Mouse (Mus musculus): ENCODE measurements around the gene Col2a1.

The Col2a1 gene

DNA sequence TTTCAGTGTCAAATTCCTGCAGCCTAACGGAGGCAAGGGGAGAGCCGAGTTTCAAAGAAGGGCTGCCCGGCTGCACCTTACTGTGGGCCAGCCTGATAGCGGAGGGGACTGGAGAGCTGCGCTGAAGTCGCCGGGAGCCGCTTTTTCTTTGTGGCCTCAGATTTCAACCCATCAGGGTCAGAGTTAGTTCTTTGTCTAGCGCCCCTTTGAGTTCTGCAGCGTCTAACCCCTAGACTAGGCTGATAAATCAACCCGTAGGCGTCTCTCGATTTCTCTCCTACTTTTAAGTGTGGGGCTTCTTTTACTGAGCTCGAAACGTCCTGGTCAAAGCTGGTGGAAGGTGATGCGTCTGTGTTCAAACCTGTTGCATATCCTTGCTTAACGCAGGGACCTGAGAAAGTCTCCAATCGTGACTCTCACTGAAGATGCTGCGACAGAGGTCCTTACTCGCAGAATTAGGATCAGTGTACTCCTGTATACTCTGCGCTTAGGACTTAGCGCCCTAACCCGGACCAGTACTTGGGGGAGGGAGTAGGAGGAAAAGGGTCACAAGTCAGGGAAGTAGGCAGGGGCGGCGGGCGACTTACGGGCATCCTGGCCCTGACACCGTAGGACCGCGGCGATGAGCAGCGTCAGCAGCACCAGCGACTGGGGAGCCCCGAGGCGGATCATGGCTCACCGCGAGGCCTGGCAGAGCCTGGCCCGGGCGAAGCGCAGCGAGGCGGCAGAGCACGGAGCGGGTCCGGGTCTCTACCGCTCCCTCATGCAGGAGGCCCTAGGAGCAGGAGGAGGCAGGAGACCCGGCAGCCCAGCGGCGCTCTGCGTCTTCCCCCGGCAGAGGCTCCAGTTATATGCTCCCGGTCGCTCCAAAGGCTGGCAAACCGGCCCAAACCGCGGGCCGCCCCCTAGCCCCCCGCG, at the start of gene Col2a1:
Gene Col2a1 (minus strand): TSS at position 874 of the 918 bp plus-strand sequence.
- DNase-seq, result peak in 1 of 2 experiments; percentile 25

DNA sequence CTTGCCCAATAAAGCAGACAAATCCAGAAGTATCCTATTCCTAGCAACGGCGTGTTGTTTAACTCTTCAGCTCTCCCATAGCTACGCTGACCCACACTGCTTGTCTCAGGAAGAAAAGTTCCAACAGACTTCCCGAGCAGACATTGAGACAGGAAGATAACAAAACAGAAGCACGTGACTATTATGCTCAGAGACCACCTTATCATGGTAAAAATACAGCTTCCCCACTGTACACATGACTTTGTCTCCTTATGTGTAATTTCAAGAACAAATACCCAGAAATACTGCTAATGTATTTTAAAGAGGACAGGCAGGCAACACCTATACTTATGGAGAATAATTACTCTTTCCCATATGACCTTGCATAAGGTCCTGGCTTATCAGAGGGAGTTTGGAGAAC, 47.2 kb upstream of the Col2a1 start:
- no peak for DNase-seq

DNA sequence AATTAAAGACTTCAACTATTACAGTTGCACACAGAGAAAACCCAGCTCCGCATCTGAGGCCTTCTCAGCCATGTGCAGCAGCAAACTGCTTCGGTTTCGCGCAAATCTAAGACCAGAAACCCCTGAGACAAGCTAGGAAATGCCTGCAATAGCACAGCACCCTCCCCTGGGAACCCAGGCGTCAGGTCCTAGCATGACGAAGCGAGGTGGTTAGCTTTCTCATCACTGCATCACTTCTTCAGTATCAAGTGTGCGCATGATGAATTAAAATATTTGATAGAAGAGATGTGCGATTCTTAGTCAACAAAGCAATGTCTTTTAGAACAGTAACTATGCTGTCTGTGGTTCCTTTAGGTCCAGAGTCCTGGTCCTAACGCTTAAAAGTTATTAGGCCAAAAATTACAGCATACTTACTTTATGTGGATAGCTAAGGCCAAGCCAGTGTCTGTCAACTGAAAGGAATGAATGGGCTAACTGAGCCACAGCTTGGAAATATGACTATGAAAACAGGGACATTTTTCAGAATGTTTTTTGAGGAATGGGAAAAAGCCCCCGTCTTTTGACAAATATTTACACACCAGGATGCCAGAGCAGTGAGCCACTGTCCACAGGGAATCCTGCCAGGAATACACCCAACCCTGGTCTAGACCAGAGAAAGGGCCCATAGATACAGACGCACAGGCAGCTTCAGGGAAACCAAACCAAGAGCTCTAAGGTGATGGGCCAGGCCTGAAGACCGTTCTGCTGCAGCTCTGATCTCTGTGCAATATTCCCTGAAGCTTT, 44.6 kb upstream of the Col2a1 start:
- no peak for DNase-seq

DNA sequence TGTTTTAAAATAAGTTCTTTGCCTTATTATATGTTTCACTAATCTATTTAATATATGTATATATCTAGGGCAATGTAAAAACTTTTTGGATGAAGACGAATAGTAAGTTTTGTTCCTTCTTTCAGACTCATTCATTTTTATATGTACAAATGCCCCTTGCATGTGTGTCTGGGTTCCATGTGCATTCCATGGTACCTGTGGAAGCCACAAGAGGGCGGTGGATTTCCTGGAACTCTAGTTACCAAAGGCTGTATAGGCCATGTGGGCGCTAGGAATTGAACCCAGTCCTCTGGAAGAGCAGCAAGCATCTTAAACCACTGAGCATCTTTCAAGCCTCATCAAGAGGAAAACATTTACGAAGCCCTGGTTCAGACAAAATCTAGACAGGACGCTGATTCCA, 39.9 kb upstream of the Col2a1 start:
- no peak for DNase-seq

DNA sequence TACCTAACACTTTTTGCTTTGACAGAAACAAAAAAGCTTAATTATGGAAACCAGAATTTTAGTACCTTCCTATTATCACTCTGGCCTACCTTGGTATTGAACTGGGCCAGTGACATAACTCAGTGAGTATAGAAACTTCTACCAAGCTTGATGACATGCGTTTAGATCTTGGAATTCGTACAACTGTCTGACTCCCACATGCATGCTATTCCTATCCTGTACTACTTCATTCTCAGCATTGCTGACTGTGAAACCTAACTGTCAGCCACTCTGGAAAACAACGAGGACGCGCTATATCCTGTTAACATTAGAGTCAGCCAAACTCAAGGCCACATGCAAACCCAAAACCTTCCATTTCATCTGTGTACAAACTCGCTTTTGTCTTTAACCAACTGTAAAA, 39.5 kb upstream of the Col2a1 start:
- DNase-seq, result no peak

DNA sequence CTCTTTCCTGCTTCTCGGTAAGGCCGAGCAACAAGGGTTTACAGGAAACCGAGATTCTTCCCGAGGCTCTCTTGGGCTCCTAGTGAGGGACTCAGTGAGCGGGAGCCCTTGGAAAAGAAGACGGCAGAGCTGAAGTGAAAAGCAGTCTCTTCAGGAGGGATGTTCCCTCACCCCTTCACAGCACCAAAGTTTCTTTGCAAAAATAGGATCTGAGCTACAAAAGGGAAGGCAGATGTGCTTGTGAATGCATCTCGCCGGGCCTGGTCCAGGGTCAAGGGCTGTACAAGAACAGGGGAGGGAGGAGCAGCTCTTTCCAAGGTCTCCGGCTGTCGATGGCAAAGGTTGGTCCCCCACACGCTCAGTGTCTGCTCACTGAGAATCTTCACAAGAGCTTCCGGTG, 38.0 kb upstream of the Col2a1 start:
- DNase-seq, result no peak

DNA sequence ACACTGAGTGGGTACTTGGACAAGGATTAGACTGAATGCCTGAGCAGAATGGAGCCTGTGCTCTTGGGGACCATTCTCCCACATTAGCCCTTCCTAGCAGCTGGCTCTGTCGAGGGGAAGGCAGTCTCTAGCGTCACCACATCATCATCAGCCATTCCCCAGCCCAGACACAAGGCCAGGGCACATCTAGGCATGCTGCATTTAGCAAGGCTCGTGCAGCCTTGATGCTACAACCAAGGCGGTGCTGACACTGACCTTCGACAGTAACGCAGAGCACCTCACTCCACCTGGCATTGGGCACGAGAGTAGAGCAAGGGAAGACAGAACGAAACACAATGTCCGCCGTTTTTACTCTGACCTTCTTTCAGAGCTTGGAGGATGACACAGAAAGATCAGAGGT, 35.2 kb upstream of the Col2a1 start:
- DNase-seq, result no peak

DNA sequence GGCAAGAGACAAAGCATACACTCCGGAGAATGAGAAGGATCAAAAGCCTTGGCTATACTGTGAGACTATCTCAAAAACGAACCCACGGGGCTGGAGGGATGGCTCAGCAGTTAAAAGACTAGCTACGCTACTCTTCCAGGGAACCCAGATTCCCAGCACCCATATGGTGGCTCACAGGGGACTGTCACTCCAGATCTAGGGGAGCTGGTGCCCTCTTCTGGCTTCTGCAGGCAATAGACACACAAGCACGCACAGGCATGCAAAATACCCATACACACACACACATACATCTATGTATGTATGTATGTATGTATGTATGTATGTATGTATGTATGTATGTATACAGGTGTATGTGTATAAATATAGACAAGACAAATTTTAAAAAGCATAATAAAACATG, 32.1 kb upstream of the Col2a1 start:
- no peak for DNase-seq

DNA sequence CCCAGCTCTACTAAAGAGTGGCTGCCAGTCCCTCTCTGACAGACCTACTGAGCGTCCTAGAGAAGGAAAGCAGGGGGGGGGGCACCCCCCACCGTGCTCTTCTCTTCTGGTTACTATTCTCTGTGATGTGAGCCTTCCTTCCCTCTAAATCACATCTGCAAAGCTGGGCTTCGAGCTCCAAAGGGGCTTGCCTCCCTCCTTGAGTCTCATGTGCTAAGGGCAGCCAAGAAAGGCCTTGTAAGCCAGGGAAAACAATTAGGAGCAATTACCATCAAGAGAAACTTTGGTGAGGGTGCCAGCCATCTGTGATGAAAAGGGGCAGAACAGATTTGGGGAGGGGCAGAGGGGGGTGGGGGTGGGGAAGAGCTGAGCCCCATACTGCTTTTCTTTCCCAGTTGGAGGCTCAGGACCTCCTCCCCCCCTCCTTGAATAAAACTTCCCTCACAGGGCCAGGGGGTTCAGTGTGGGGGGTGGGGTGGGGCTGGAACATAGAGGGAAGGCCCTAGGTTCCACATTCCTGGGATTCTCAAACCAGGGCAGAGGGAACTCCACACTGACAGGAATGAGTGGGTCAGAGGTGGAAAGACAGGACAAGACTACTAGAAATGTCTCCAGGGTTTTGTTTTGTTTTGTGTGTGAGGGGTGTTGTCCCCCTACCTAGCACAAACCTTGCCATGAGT, 30.7 kb upstream of the Col2a1 start:
- DNase-seq, result no peak

DNA sequence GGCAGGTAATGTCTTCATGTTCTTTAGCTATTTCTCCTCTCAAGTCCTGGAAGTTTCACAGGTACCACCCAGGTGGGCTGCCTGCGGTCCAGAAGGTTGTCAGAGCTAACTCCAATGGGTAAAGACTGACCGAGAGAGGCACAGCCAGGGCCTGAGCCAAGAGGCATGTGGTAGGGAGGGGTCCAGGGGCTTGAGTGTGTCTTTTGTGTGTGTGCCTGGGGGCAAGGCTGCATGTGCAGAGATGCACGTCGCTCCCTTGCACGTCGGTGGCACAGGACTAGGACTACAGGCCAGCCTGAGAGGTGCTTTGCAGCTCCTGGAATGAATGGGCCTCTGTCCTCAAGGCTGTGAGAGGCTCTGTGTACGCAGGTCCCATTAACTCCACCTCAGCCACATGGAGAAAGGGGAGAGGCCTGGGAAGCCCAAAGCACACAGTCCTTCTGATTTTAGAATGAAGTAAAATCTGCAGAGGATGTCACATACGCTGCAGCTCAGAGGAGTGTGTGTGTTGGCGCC, 28.8 kb upstream of the Col2a1 start:
- DNase-seq, result no peak

DNA sequence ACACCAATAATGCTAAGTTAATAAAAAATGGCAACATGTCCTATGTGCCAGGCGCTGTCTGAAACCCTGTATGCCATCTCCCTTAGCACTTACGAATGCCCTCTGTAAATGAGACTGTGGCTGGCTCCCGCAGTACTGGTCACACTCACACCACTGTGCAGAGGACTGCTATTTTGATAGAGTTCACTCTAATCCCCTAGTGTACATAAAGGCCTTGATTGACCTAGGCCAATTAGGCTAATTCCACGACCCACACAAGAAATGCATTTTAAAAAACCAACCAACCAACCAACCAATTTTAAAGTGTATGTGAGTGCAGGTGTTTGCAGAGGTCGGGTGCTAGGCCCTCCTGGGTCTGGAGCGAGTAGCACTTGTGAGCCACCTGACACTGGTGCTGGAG, 25.3 kb upstream of the Col2a1 start:
- no peak for DNase-seq

DNA sequence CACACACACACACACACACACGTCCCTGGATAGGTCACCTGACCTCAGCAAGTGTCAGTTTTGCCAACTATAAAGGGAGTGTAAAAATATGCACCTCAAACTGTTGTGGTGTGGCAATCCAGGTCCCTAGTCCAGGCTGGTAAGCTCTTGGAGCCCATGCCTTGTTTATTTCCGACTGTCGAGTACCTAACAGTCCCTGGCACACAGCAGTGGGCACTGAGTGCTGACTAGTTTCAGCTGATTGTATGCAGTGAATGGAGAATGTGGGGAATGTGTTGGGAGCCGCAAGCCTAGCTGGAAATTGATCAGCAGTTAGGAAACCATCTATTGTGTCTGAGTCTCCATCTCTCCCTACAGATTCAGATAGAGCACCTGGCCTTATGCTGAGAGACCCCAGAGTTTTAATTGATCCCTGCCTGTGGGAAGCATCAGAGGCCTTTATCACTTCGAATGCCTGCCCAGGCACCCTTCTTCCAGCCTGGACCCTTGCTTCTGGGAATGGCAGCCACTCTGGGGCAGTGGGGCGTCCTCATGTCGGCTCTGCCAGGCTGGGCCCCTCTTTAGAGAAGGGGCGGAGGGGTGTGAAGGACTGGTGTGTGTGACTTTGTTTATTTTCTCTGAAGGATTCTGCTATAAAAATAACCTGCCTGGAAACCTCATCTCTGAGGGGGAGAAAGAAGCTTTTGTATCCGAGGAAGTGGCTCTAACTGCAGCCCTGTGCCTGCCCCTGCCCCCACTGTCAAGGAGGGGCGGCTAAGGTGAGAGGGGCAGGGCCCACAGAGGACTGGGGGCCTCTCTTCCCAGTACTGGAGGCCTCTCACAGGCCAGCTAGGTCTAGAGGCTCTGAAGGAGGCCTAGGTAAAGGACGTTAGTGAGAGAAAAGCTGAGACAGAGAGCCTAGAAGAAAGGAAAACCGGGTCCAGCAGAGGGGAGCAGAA, 22.7 kb upstream of the Col2a1 start:
- DNase-seq, result no peak

DNA sequence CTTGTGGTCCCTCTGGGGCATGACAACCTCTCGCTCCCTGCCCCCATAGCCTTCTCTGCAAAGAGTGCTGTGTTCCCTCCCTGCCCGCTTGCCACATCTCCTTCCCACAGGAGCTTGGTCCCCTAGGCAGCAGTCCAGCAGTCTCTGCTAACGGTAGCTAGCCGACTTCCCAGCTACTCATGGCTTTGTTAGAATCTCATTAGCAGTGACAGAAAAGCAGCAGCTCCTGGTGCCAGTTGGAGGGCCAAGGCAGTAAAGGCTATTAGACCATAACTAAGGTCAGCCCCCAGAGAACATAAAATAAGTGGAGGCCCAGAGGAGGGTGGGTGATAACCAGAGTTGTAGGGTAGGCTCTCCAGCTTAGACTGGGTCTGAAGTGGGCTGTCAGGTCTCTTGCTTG, 21.1 kb upstream of the Col2a1 start:
- no peak for DNase-seq

DNA sequence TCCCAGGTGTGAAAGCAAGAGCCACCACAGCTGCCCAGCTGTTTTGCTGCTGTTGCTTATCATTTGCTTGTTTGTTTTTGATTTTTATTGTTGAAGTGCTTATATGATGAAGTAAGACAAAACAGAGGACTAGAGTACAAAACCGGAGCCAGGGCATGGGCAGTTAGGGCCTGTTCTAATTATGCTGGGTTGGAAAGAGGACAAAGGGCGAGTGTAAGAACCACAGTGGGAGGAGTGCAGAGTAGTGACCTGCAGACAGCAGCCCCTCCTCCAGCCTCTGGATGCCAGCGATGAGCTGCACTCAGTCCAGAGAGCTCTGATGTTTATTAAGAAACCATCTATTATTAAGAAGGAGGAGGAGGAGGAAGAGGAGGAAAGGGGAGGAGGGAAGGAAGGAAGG, 18.6 kb upstream of the Col2a1 start:
- DNase-seq, result no peak

DNA sequence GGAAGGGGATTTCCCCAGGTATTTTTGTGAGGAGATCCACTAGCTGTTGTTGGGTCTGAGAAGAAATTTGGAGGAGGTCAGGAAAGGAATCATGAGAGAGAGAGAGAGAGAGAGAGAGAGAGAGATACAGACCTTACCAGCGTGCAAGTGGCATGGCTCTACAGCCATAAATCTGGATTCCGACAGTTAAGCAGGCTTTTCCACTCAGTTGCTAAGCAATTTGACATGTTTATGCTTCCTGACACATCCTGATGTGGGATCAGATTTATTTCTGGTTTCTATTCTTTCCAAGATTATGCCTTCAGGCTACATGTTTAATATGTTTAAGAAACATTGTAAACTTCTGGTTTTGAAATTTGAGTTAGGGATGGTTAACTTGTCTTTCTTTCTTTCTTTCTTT, 17.4 kb upstream of the Col2a1 start:
- DNase-seq, result no peak

DNA sequence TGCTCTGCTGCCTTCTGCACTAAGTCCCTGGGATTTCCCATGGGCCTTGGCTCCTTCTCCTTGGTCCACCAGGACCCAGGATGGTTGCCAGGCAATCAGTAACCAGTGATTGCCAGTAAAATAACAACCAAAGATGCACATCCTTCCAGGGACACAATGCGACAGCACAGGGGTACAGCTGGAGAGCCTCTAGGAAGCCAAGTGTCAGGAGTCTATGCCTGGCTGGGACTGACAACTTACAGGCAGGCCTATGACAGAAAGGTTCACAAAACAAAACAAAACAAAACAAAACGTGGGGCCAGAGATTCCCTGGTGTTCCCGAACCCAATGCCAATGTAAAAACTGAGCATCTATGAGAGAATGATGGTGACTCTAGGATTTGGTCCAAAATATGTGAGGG, 14.6 kb upstream of the Col2a1 start:
- no peak for DNase-seq

DNA sequence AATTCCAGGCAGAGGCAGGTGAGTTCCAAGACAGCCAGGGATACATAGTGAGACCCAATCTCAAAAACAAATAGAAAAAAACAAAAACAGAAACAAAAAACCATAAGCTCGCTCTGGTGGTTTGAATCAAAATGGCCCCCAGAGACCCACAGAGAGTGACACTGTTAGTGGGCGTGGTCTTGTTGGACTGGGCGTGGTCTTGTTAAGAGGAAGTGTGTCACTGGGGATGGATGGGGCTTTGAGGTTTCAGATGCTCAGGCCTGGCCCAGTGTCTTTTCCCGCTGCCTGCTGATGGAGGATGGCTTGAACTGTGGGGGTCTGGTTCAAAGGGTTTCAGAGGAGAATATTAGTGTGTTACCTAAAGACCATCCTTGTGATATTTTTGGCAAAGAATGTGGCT, 13.4 kb upstream of the Col2a1 start:
- DNase-seq, result no peak

DNA sequence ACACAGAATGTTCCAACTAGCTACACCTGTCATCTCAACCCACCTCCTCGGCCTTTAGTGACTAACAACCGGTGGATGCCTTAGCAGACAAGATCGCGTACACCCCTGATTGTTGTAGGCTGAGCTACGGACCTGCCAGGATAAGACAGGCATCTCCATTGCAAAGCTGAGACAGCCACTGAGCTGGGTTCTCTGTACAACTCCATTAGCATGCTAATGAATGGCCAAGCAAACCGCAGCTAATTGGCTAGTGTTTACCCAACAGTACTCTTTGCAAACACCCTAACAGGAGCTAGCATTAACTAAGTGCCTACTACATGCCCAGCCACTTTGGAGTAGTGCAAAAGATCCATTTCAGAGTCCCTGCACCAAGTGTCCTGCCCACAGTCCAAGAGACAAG, 8.3 kb upstream of the Col2a1 start:
- no peak for DNase-seq

DNA sequence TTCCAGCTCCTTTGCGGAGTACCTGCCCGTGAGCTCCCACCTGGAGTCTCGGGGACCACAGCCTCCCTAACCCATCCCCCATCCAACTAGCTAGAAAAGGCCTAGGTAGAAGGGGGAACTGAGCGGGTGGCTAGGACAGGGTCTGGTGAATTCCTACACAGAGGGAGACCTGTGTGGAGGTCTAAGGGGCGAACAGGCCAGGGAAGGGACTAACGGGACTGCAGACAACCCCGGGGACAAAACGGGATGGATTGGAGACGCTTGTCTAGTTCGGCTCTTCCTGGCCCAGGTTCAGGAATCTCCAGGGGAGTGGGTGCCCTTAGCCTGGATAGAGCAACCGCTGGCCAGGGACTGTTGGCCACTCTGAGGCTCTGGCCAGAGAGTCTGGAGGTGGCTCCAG, 686 bp upstream of the Col2a1 start:
- no peak for DNase-seq

DNA sequence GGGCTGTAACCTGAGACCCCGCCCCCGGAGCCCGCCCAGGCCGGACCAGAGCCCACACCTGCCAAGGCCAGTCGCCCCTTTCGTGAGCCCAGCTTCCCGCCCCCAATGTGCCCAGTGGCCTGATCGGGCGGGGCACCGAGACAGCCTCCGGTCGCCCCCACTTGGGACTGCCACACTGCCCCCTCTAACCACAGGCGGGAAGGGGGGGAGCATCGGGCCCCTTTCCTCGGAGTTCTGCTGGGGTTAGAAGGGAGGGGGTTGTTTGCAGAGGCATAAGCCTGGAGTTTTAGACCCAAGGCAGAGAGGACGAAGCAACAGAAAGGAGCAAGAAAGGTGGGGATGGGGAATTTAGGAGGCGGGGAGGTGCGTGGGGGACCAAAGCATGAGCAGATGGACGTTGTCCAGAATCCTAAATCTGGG, 255 bp upstream of the Col2a1 start:
- no peak for DNase-seq

DNA sequence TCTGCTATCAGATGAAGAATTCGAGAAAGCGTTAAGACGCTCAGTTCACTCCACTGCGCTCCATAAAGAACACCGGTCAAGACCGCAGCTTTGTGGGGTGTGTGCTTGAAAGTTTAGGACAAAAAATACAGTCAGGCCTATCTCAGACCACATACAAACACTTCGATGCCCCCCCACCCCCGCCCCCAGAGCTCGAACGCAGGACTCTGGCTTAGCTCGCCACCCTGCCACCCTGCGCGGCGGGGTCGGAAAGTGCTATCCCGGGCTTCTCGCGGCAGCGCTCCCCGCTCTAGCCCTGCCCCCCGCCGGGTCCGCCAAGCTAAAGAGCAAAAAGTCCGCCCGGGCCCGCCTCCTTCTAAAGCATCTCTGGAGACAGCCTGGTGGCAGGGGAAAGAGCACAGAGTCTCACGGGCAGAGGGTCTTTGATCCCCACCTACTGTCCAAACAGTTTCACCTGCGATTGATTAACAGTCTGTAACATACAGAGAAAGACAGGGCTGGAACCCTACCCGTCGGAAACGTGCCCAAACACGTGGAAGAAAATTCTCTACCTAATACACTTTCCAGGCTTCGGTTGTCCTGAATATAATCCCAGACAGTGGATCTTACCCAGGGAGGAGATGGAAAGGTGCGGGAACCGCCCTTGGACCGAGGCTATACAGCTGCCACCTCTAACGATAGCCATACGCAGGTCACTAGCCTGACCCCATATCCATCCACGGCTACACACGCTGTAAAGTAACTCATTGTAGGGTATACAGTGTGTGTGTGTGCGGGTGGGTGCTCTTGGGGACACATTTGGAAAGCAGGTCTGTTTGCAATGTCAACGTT, 1.3 kb downstream of the Col2a1 start:
- no peak for DNase-seq

Measured in cerebellum, adult 18-20 months (tissue).